ENCODE assay signal across 9 mouse cellular contexts in genomic region chr8:47370421-47371080, GRCm38 (mm10).
A peak's percentile ranks its signal among the peaks of the same experiment; 100 is the strongest.
DNase-seq lines count a peak whose midpoint lies in the region; ATAC-seq and TF ChIP-seq lines count a peak whose summit lies in the region.
"Had no signal": no experiment of that assay in that cellular context is flagged by ENCODE, and none has a peak within 500 bp of the region (broad histone marks: within the 10 kb centered on the region; RNA-seq: fewer than 3 reads in every experiment).

No protein-coding gene starts in this region.

- no peak for TF ChIP-seq EP300 in liver, postnatal 0 days (IDR thresholded peaks at IDR 0.05; ENCODE audit: low read depth)

- no peak for TF ChIP-seq POLR2A in thymus, adult 2 months (IDR thresholded peaks at IDR 0.05; ENCODE audit: control insufficient read depth, extremely low read depth, insufficient read depth, low read length, poor library complexity)

- H3K36me3 ChIP-seq in C2C12 (ENCODE audit: control insufficient read depth, insufficient read depth), result no peaks in the 10 kb centered on the region
- no peaks in the 10 kb centered on the region for H3K36me3 ChIP-seq in embryonic facial prominence, embryonic 13.5 days
- H3K36me3 ChIP-seq in heart, embryonic 16.5 days (ENCODE audit: control insufficient read depth, insufficient read depth), result no peaks in the 10 kb centered on the region
- no peaks in the 10 kb centered on the region for H3K36me3 ChIP-seq in liver, postnatal 0 days (replicated peaks; ENCODE audit: insufficient read depth, low read length)
- no peaks in the 10 kb centered on the region for H3K36me3 ChIP-seq in neural tube, embryonic 15.5 days
- H3K36me3 ChIP-seq in thymus, adult 2 months (ENCODE audit: control insufficient read depth, insufficient read depth, low read length), result no peaks in the 10 kb centered on the region

- no peaks in the 10 kb centered on the region for H3K79me3 ChIP-seq in C2C12 (ENCODE audit: low read depth)

- no peaks in the 10 kb centered on the region for H3K79me2 ChIP-seq in C2C12 (ENCODE audit: control insufficient read depth, insufficient read depth)

- H3K9me3 ChIP-seq in embryonic facial prominence, embryonic 13.5 days, result no peaks in the 10 kb centered on the region
- no peaks in the 10 kb centered on the region; the same call in 1 of the 2 replicates for H3K9me3 ChIP-seq in heart, embryonic 16.5 days (replicated peaks; ENCODE audit: control insufficient read depth, low read length)
- H3K9me3 ChIP-seq in liver, postnatal 0 days (ENCODE audit: low read length), result no peaks in the 10 kb centered on the region
- no peaks in the 10 kb centered on the region for H3K9me3 ChIP-seq in neural tube, embryonic 15.5 days (replicated peaks)

- peaks cover 23% of the 10 kb centered on the region for H3K4me1 ChIP-seq in embryonic facial prominence, embryonic 13.5 days
- H3K4me1 ChIP-seq in heart, embryonic 16.5 days (ENCODE audit: control insufficient read depth, insufficient read depth, low read length), result peaks cover 10% of the 10 kb centered on the region
- H3K4me1 ChIP-seq in liver, postnatal 0 days (ENCODE audit: insufficient read depth), result no peaks in the 10 kb centered on the region
- peaks cover 3% of the 10 kb centered on the region; the same call in 1 of the 2 replicates for H3K4me1 ChIP-seq in neural tube, embryonic 15.5 days
- H3K4me1 ChIP-seq in thymus, adult 2 months (replicated peaks; ENCODE audit: control insufficient read depth, insufficient read depth, low read length), result no peaks in the 10 kb centered on the region

- H3ac ChIP-seq in C2C12 (ENCODE audit: control insufficient read depth, insufficient read length, low read depth), result no peak overlapping the region

- H3K4me2 ChIP-seq in embryonic facial prominence, embryonic 13.5 days, result no peak overlapping the region
- no peak overlapping the region for H3K4me2 ChIP-seq in heart, embryonic 16.5 days (ENCODE audit: low read depth, low read length)
- H3K4me2 ChIP-seq in liver, postnatal 0 days (ENCODE audit: low read depth, low read length), result no peak overlapping the region
- H3K4me2 ChIP-seq in neural tube, embryonic 15.5 days, result no peak overlapping the region

- H3K4me3 ChIP-seq in C2C12 (ENCODE audit: insufficient read depth, poor library complexity, severe bottlenecking), result no peak overlapping the region
- no peak overlapping the region for H3K4me3 ChIP-seq in embryonic facial prominence, embryonic 13.5 days
- no peak overlapping the region for H3K4me3 ChIP-seq in heart, embryonic 16.5 days (ENCODE audit: low read length)
- H3K4me3 ChIP-seq in liver, postnatal 0 days (ENCODE audit: low read depth, low read length), result no peak overlapping the region
- no peak overlapping the region for H3K4me3 ChIP-seq in neural tube, embryonic 15.5 days (replicated peaks)
- no peak overlapping the region for H3K4me3 ChIP-seq in thymus, adult 2 months (ENCODE audit: control insufficient read depth, insufficient read depth, low read length)
- H3K4me3 ChIP-seq: erythroblast, embryonic 14.5 days had no signal

- DNase-seq in adrenal gland, postnatal 25 days, result peak; percentile 84
- DNase-seq in kidney, postnatal 14 days, result peak; percentile 89
- DNase-seq in liver, postnatal 0 days, result peak; percentile 77
- peak; percentile 75 for DNase-seq in thymus, adult 2 months

- peaks cover 11% of the 10 kb centered on the region for H3K27me3 ChIP-seq in C2C12 (ENCODE audit: control insufficient read depth, insufficient read depth, insufficient read length)
- H3K27me3 ChIP-seq in embryonic facial prominence, embryonic 13.5 days, result no peaks in the 10 kb centered on the region
- H3K27me3 ChIP-seq in heart, embryonic 16.5 days (ENCODE audit: control insufficient read depth, insufficient read depth, low read length), result no peaks in the 10 kb centered on the region; the same call in 1 of the 2 replicates
- no peaks in the 10 kb centered on the region for H3K27me3 ChIP-seq in liver, postnatal 0 days (ENCODE audit: insufficient read depth, low read length)
- no peaks in the 10 kb centered on the region for H3K27me3 ChIP-seq in neural tube, embryonic 15.5 days (replicated peaks)
- no peaks in the 10 kb centered on the region for H3K27me3 ChIP-seq in thymus, adult 2 months (ENCODE audit: control insufficient read depth, insufficient read depth, low read length)

- peak; percentile 53 for TF ChIP-seq CTCF in C2C12 (IDR thresholded peaks at IDR 0.05; ENCODE audit: control insufficient read depth, insufficient read depth, insufficient read length)
- TF ChIP-seq CTCF in liver, postnatal 0 days (IDR thresholded peaks at IDR 0.05; ENCODE audit: low read depth), result peak; percentile 91
- TF ChIP-seq CTCF in thymus, adult 2 months (IDR thresholded peaks at IDR 0.05; ENCODE audit: borderline replicate concordance, control insufficient read depth, extremely low read depth, insufficient read depth, low read length, poor library complexity), result peak; percentile 84

- WGBS in embryonic facial prominence, embryonic 13.5 days, result 28% methylated on average over 15 of the region's 15 CpGs
- WGBS in heart, embryonic 16.5 days, result 24% methylated on average over 15 of the region's 15 CpGs
- 25% methylated on average over 15 of the region's 15 CpGs for WGBS in liver, postnatal 0 days (ENCODE audit: insufficient replicate concordance)
- whole genome bisulfite sequencing in neural tube, embryonic 15.5 days, result 28% methylated on average over 15 of the region's 15 CpGs
- 23% methylated on average over 15 of the region's 15 CpGs for WGBS in thymus, adult 2 months

- H3K27ac ChIP-seq in embryonic facial prominence, embryonic 13.5 days, result no peak overlapping the region
- no peak overlapping the region for H3K27ac ChIP-seq in heart, embryonic 16.5 days (ENCODE audit: low read length)
- no peak overlapping the region for H3K27ac ChIP-seq in liver, postnatal 0 days (ENCODE audit: low read depth)
- no peak overlapping the region for H3K27ac ChIP-seq in neural tube, embryonic 15.5 days (replicated peaks)
- H3K27ac ChIP-seq in thymus, adult 2 months (ENCODE audit: control insufficient read depth, insufficient read depth, low read length), result no peak overlapping the region

- H3K9ac ChIP-seq in embryonic facial prominence, embryonic 13.5 days, result no peak overlapping the region
- no peak overlapping the region for H3K9ac ChIP-seq in heart, embryonic 16.5 days (ENCODE audit: low read length)
- no peak overlapping the region for H3K9ac ChIP-seq in liver, postnatal 0 days (replicated peaks)
- H3K9ac ChIP-seq in neural tube, embryonic 15.5 days (replicated peaks), result no peak overlapping the region

- peak; percentile 68; the same call in 1 of the 2 replicates for ATAC-seq in embryonic facial prominence, embryonic 13.5 days (ENCODE audit: insufficient number of reproducible peaks, insufficient read depth, low FRiP score, low TSS enrichment, low read depth)
- 0 out of 2 replicates have a peak, but pooled peaks have one; percentile 41 for ATAC-seq in heart, embryonic 16.5 days (replicated peaks; ENCODE audit: extremely low read depth, insufficient read depth, low FRiP score)
- peak; percentile 45; the same call in 1 of the 2 replicates for ATAC-seq in liver, postnatal 0 days
- peak; percentile 74 for ATAC-seq in neural tube, embryonic 15.5 days (ENCODE audit: low FRiP score)

TF ChIP-seq in C2C12, 6 proteins besides CTCF, POLR2A, EP300 and RAD21:
- TF ChIP-seq FOSL1 (IDR thresholded peaks at IDR 0.05; ENCODE audit: insufficient read depth, low read length, poor library complexity, severe bottlenecking) (no peak), USF1 (IDR thresholded peaks at IDR 0.05; ENCODE audit: low read depth) (no peak), MAX (IDR thresholded peaks at IDR 0.05) (no peak), MYOG (IDR thresholded peaks at IDR 0.05; ENCODE audit: control insufficient read depth, extremely low read depth, insufficient read length) (no peak), CEBPB (IDR thresholded peaks at IDR 0.05; ENCODE audit: low read depth) (no peak), MYOD1 (IDR thresholded peaks at IDR 0.05; ENCODE audit: control insufficient read depth, insufficient read length, low read depth) (no peak)
